Mouse (Mus musculus): Measurements from ENCODE around the gene Gm28729.
"Not testable (repeated sequence)": the region's sequence is repeated elsewhere in the genome, so short reads cannot be mapped to it uniquely, and the experiment has no call there.

GRCm38 (mm10) chr9:96471681-96472080 is 53.4 kb downstream of the Gm28729 start:
- TF ChIP-seq POLR2A (IDR thresholded peaks at IDR 0.05; ENCODE audit: low read depth, low read length); CTCF (IDR thresholded peaks at IDR 0.05; ENCODE audit: extremely low read depth, insufficient read length, insufficient replicate concordance, low read depth, low read length): not testable (repeated sequence)
